Comparison of ENCODE assay signal across 22 mouse cellular contexts in the genomic region with DNA sequence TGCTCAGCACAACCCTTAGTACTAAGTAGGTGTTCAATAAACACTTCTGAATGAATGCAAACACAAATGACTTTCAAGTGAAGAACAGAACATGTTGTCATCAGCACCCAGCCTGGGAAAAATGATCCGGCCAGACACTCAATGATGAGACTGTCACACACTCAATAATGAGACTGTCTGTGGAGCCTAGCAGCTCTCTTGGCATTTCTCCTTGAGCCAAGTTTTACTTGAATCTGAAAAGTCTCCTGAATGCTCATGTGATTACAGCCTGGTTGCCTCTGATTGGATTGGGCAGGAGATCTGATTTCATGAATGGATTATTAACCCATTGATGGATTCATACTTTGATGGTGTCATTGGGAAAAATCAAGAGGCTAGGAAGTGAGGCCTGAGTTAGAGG.
A peak's percentile ranks its signal among the peaks of the same experiment; 100 is the strongest.
DNase-seq lines count a peak whose midpoint lies in the region; ATAC-seq and TF ChIP-seq lines count a peak whose summit lies in the region.
"Had no signal": no experiment of that assay in that cellular context is flagged by ENCODE, and none has a peak within 500 bp of the region (broad histone marks: within the 10 kb centered on the region; RNA-seq: fewer than 3 reads in every experiment).

No protein-coding gene starts in this region.

- 62% methylated on average over 1 of the region's 1 CpGs for WGBS in forebrain, embryonic 14.5 days
- 59% methylated on average over 1 of the region's 1 CpGs for WGBS in forebrain, embryonic 13.5 days

- no peak overlapping the region for H3K4me2 ChIP-seq in forebrain, embryonic 14.5 days (ENCODE audit: low read length)
- H3K4me2 ChIP-seq in forebrain, embryonic 13.5 days, result no peak overlapping the region

- H3K9ac ChIP-seq in forebrain, embryonic 14.5 days (ENCODE audit: low read length), result no peak overlapping the region
- H3K9ac ChIP-seq in forebrain, embryonic 13.5 days, result no peak overlapping the region

- TF ChIP-seq POLR2A in brain, embryonic 14.5 days (IDR thresholded peaks at IDR 0.05; ENCODE audit: borderline replicate concordance, extremely low read depth, insufficient read depth, insufficient read length, poor library complexity, severe bottlenecking), result no peak

- H3K4me1 ChIP-seq in forebrain, embryonic 14.5 days (ENCODE audit: control insufficient read depth, insufficient read depth, low read length), result peaks cover 26% of the 10 kb centered on the region
- peaks cover 38% of the 10 kb centered on the region for H3K4me1 ChIP-seq in forebrain, embryonic 13.5 days

- DNase-seq in forebrain, embryonic 14.5 days (ENCODE audit: low spot score), result peak; percentile 57
- DNase-seq in heart, adult 11 months, result peak; percentile 12
- DNase-seq in heart, adult 8-10 months (ENCODE audit: low spot score), result no peak
- peak; percentile 62 for DNase-seq in brain, embryonic 14.5 days (ENCODE audit: low read depth)
- DNase-seq in adipocyte (ENCODE audit: low spot score), result no peak
- DNase-seq: adrenal gland, adult 2 months; adrenal gland, adult 8-10 months; adrenal gland, postnatal 10 days; adrenal gland, postnatal 14 days; adrenal gland, postnatal 25 days; adrenal gland, postnatal 36 days; B cell, adult 2 months; cerebellum, adult 11 months; cerebellum, adult 18-20 months; cerebellum, adult 2 months; cerebellum, adult 8-10 months had no signal

- no peak overlapping the region for H3K27ac ChIP-seq in forebrain, embryonic 14.5 days (ENCODE audit: low read depth, low read length)
- H3K27ac ChIP-seq in forebrain, embryonic 13.5 days, result no peak overlapping the region

- no peak for TF ChIP-seq CTCF in brain, embryonic 14.5 days (IDR thresholded peaks at IDR 0.05; ENCODE audit: borderline replicate concordance, extremely low read depth, insufficient read depth, insufficient read length)

- no peak for ATAC-seq in forebrain, embryonic 14.5 days
- ATAC-seq in forebrain, embryonic 13.5 days, result no peak
- ATAC-seq: activated CD4-positive, CD25-positive, alpha-beta regulatory T cell, adult 4 months; CD4-positive, CD25-positive, alpha-beta regulatory T cell, adult 4 months; Patski had no signal

- no peak overlapping the region for H3K4me3 ChIP-seq in forebrain, embryonic 14.5 days (ENCODE audit: low read depth, low read length)
- H3K4me3 ChIP-seq in forebrain, embryonic 13.5 days, result no peak overlapping the region

- H3K9me3 ChIP-seq in forebrain, embryonic 14.5 days (replicated peaks; ENCODE audit: control insufficient read depth, low read length), result no peaks in the 10 kb centered on the region
- no peaks in the 10 kb centered on the region for H3K9me3 ChIP-seq in forebrain, embryonic 13.5 days (replicated peaks)
- H3K9me3 ChIP-seq: G1E had no signal

- H3K36me3 ChIP-seq in forebrain, embryonic 14.5 days (ENCODE audit: control insufficient read depth, insufficient read depth, low read length), result no peaks in the 10 kb centered on the region
- H3K36me3 ChIP-seq in forebrain, embryonic 13.5 days (ENCODE audit: poor library complexity, severe bottlenecking), result no peaks in the 10 kb centered on the region
- H3K36me3 ChIP-seq: G1E had no signal

- H3K27me3 ChIP-seq in forebrain, embryonic 14.5 days (replicated peaks; ENCODE audit: control insufficient read depth, insufficient read depth, low read length), result no peaks in the 10 kb centered on the region
- H3K27me3 ChIP-seq in forebrain, embryonic 13.5 days, result no peaks in the 10 kb centered on the region
- H3K27me3 ChIP-seq: CH12.LX had no signal

Comparison
In these comparisons a context has a peak if more than half of its experiments do, and no peak if none do; other contexts are left out.
1. DNase-seq: peak in forebrain, embryonic 14.5 days (single experiment), heart, adult 11 months (single experiment) and brain, embryonic 14.5 days (single experiment); none in heart, adult 8-10 months (single experiment) and adipocyte (single experiment).